Mouse (Mus musculus) heart, postnatal 0 days (tissue): Measurements from ENCODE around the gene Pih1d2. TPM values are rescaled to one million over a fixed set of nuclear protein-coding genes. Genes with fewer than 3 reads are reported as not detected.

Experiments used
- ATAC-seq: fragments of 200-750 bp; cut with Nextera tagmentation; 2 replicates; pipeline ENCODE4 v1.8.0; 2017; ENCODE audit warnings: low read depth, moderate number of reproducible peaks, moderate library complexity; ENCODE audit not compliant: insufficient read depth
- DNase-seq: peaks from one replicate; pipeline ENCODE4 v3.0.0-alpha.2; 2016; ENCODE audit warnings: low spot score
- H3K27ac ChIP-seq: fragments of 300-500 bp; sonication (generic); 2 replicates; pipeline ENCODE4 v1.5.1; 2014; ENCODE audit warnings: low read depth, mild to moderate bottlenecking
- H3K27me3 ChIP-seq: fragments of 300-500 bp; sonication (generic); 2 replicates; pipeline ENCODE4 v1.6.1; 2014; ENCODE audit warnings: low read length, mixed read lengths; ENCODE audit not compliant: control insufficient read depth, insufficient read depth
- H3K36me3 ChIP-seq: fragments of 300-500 bp; sonication (generic); replicated peaks from 2 replicates; pipeline ENCODE4 v1.6.1; 2014; ENCODE audit warnings: low read length, mixed read lengths; ENCODE audit not compliant: control insufficient read depth, insufficient read depth
- H3K4me1 ChIP-seq: fragments of 300-500 bp; sonication (generic); 2 replicates; pipeline ENCODE4 v1.6.1; 2014; ENCODE audit warnings: antibody characterized with exemption; ENCODE audit not compliant: control insufficient read depth, insufficient read depth
- H3K4me2 ChIP-seq: fragments of 300-500 bp; sonication (generic); 2 replicates; pipeline ENCODE4 v1.6.1; 2014; ENCODE audit warnings: low read depth, mild to moderate bottlenecking, low read length, moderate library complexity
- H3K4me3 ChIP-seq: fragments of 300-500 bp; sonication (generic); 2 replicates; pipeline ENCODE4 v1.5.1; 2014; ENCODE audit warnings: low read depth, low read length
- H3K9ac ChIP-seq: fragments of 300-500 bp; sonication (generic); replicated peaks from 2 replicates; pipeline ENCODE4 v1.6.1; 2014; ENCODE audit warnings: low read depth, low read length, mixed read lengths
- H3K9me3 ChIP-seq: fragments of 300-500 bp; sonication (generic); replicated peaks from 2 replicates; pipeline ENCODE4 v1.6.1; 2016; ENCODE audit warnings: low read length; ENCODE audit not compliant: control insufficient read depth
- CTCF ChIP-seq: IDR thresholded peaks from 2 replicates; pipeline ENCODE4 v1.5.1; 2016; ENCODE audit warnings: antibody characterized with exemption, control low read depth, low read depth
- EP300 ChIP-seq: IDR thresholded peaks from 2 replicates; pipeline ENCODE4 v1.6.1; 2016; ENCODE audit warnings: antibody characterized with exemption, low read depth
- WGBS: fragments of 180-500 bp; shearing (Covaris S2); extraction: QIAGEN DNeasy Blood & Tissue Kit; methylation state at CpG from one replicate; pipeline ENCODE4 v1.1.7; 2014; 5-methylcytosine and 5-hydroxymethylcytosine counted together
- polyA plus RNA-seq: library from polyadenylated mRNA; unstranded; fragments of >200 nt; fragmentation: Nextera tagmentation; extraction: Ambion mirVana; gene quantifications from 2 replicates; pipeline ENCODE4 v1.2.1, GENCODE M21; 2015
- total RNA-seq: library from RNA; depleted of rRNA; stranded (reverse); fragments of >200 nt; gene quantifications from 2 replicates; pipeline ENCODE4 v1.2.3, GENCODE M21; 2014; ENCODE audit warnings: low replicate concordance

The Pih1d2 gene
- total and polyA plus RNA-seq, 2 experiments from 2014 or later, result 0.27 to 1.2 TPM

- Histone ChIP-seq H3K4me3 (no peak overlapping the region), H3K36me3 (no peaks in the 10 kb centered on the region), H3K27ac (no peak overlapping the region), H3K9ac (no peak overlapping the region), H3K9me3 (no peaks in the 10 kb centered on the region), H3K4me2 (no peak overlapping the region), H3K27me3 (no peaks in the 10 kb centered on the region), H3K4me1 (no peaks in the 10 kb centered on the region)
- WGBS, result 71% methylated on average over 6 of the region's 6 CpGs
- ATAC-seq (no peak), DNase-seq (no peak)
- TF ChIP-seq CTCF (no peak), EP300 (no peak)
Measured at GRCm38 (mm10) chr9:50585145-50585818, 31.8 kb upstream of the Pih1d2 start.

GRCm38 (mm10) chr9:50586955-50587354 lies 30.2 kb upstream of the Pih1d2 start:
- H3K27ac ChIP-seq, result no peak overlapping the region
- 67% methylated on average over 4 of the region's 4 CpGs for WGBS
- H3K4me3 ChIP-seq, result no peak overlapping the region
- TF ChIP-seq CTCF (no peak), EP300 (no peak)
- H3K4me1 ChIP-seq, result no peaks in the 10 kb centered on the region
- H3K9ac ChIP-seq, result no peak overlapping the region
- no peaks in the 10 kb centered on the region for H3K9me3 ChIP-seq
- H3K36me3 ChIP-seq, result no peaks in the 10 kb centered on the region
- DNase-seq, result no peak
- no peaks in the 10 kb centered on the region for H3K27me3 ChIP-seq
- H3K4me2 ChIP-seq, result no peak overlapping the region
- ATAC-seq, result no peak

GRCm38 (mm10) chr9:50590856-50591518 lies 26.1 kb upstream of the Pih1d2 start:
- 68% methylated on average over 10 of the region's 10 CpGs for WGBS
- TF ChIP-seq CTCF (no peak), EP300 (no peak)
- Histone ChIP-seq H3K27me3 (no peaks in the 10 kb centered on the region), H3K4me2 (no peak overlapping the region), H3K4me3 (no peak overlapping the region), H3K36me3 (peaks cover 12% of the 10 kb centered on the region), H3K27ac (no peak overlapping the region), H3K9ac (no peak overlapping the region), H3K4me1 (no peaks in the 10 kb centered on the region), H3K9me3 (no peaks in the 10 kb centered on the region)
- DNase-seq (no peak), ATAC-seq (no peak)

DNA sequence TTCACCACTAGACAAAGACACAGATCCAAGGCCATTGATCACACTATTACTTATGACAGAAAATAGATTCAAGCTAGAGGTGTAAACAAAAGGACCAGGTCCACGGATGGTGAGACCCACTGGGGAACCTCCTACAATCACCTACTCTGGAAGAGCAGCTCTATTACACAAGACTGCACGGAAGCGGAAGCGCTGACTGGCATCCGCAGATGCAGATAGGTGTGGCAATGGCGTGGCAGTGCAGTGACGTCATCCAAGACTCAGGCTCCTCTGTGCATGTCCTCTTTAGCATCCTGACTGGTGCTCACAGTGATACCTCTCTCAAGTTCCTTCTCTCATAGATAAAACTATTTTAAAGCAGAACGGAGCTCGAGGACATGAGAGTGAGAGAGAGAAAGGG lies 24.2 kb upstream of the Pih1d2 start:
- Histone ChIP-seq H3K9ac (no peak overlapping the region), H3K4me3 (no peak overlapping the region), H3K27ac (no peak overlapping the region), H3K27me3 (no peaks in the 10 kb centered on the region), H3K4me1 (no peaks in the 10 kb centered on the region), H3K9me3 (no peaks in the 10 kb centered on the region), H3K36me3 (peaks cover 31% of the 10 kb centered on the region), H3K4me2 (no peak overlapping the region)
- no peak for DNase-seq
- TF ChIP-seq CTCF (no peak), EP300 (no peak)
- ATAC-seq, result no peak
- WGBS, result 85% methylated on average over 9 of the region's 9 CpGs

- TF ChIP-seq EP300 (no peak), CTCF (peak; percentile 54)
- H3K4me2 ChIP-seq, result no peak overlapping the region
- peaks cover 36% of the 10 kb centered on the region for H3K36me3 ChIP-seq
- 91% methylated on average over 3 of the region's 3 CpGs for WGBS
- no peaks in the 10 kb centered on the region for H3K9me3 ChIP-seq
- DNase-seq (no peak), ATAC-seq (no peak)
- no peak overlapping the region for H3K4me3 ChIP-seq
- H3K27me3 ChIP-seq, result no peaks in the 10 kb centered on the region
- H3K4me1 ChIP-seq, result no peaks in the 10 kb centered on the region
- no peak overlapping the region for H3K9ac ChIP-seq
- no peak overlapping the region for H3K27ac ChIP-seq
Measured at GRCm38 (mm10) chr9:50593544-50593943, 23.6 kb upstream of the Pih1d2 start.
